Mouse (Mus musculus) embryonic facial prominence, embryonic 13.5 days (tissue): ENCODE measurements around the gene Sec11a. TPM values are rescaled to one million over a fixed set of nuclear protein-coding genes. Genes with fewer than 3 reads are reported as not detected.

ENCODE experiments used
- ATAC-seq: fragments of 200-750 bp; cut with Nextera tagmentation; 2 replicates; pipeline ENCODE4 v1.8.0; 2017; ENCODE audit warnings: low read depth; ENCODE audit not compliant: insufficient number of reproducible peaks, insufficient read depth, low FRiP score, low TSS enrichment
- H3K27ac ChIP-seq: fragments of 300-500 bp; sonication (generic); 2 replicates; pipeline ENCODE4 v1.5.1; 2015; ENCODE audit warnings: moderate library complexity, mild to moderate bottlenecking, inconsistent platforms
- H3K27me3 ChIP-seq: fragments of 300-500 bp; sonication (generic); 2 replicates; pipeline ENCODE4 v1.6.1; 2015; ENCODE audit warnings: mild to moderate bottlenecking, inconsistent platforms
- H3K36me3 ChIP-seq: fragments of 300-500 bp; sonication (generic); 2 replicates; pipeline ENCODE4 v1.6.1; 2015; ENCODE audit warnings: mild to moderate bottlenecking, inconsistent platforms
- H3K4me1 ChIP-seq: fragments of 300-500 bp; sonication (generic); 2 replicates; pipeline ENCODE4 v1.6.1; 2015; ENCODE audit warnings: inconsistent platforms
- H3K4me2 ChIP-seq: fragments of 300-500 bp; sonication (generic); 2 replicates; pipeline ENCODE4 v1.6.1; 2015; ENCODE audit warnings: moderate library complexity, mild to moderate bottlenecking, inconsistent platforms
- H3K4me3 ChIP-seq: fragments of 300-500 bp; sonication (generic); 2 replicates; pipeline ENCODE4 v1.5.1; 2015; ENCODE audit warnings: mild to moderate bottlenecking, inconsistent platforms
- H3K9ac ChIP-seq: fragments of 300-500 bp; sonication (generic); 2 replicates; pipeline ENCODE4 v1.6.1; 2015; ENCODE audit warnings: mild to moderate bottlenecking, inconsistent platforms
- H3K9me3 ChIP-seq: fragments of 300-500 bp; sonication (generic); 2 replicates; pipeline ENCODE4 v1.6.1; 2016; ENCODE audit warnings: inconsistent platforms
- WGBS: fragments of 180-500 bp; shearing (Covaris S2); methylation state at CpG from one replicate; pipeline ENCODE4 v1.1.7; 2015; ENCODE audit warnings: mixed read lengths; 5-methylcytosine and 5-hydroxymethylcytosine counted together
- polyA plus RNA-seq: library from polyadenylated mRNA; unstranded; fragments of >200 nt; fragmentation: Nextera tagmentation; extraction: Ambion mirVana; gene quantifications from 2 replicates; pipeline ENCODE4 v1.2.1, GENCODE M21; 2015

Sec11a gene
- polyA plus RNA-seq, 1 experiment from 2014 or later = 212 TPM

DNA sequence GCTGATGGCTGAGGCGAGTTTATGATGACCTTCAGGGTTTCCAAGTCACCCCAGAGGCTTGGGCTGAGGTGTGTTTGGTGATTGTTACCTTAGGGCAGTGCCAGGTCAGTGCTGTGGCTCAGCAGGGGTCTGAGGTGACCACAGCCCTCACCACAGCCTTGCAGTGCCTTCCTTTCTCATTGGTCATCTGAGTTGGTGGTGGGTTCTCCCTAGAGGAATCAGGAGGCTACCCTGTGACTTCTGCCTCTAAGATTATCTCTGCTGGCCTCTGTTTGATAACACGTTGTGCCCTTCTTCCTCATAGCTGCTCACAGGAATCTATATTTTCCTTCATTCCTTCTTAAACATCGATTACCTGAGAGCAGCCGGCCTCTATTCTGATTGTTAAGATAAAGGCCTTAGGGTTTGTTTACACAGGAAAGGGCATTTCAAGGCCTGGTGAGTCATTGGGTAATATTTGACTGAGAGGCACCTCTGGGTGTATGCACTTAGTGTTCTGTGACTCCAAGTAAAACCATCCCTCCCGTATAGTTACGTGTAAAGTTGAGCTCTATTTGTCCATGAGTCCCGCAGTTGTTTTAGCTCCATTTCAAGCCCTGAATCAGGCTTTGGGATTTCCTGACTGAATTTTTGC lies 80.9 kb downstream of the Sec11a start:
- Histone ChIP-seq H3K4me2 (no peak overlapping the region), H3K4me1 (peaks cover 30% of the 10 kb centered on the region), H3K36me3 (peaks cover 84% of the 10 kb centered on the region), H3K27me3 (no peaks in the 10 kb centered on the region), H3K9me3 (no peaks in the 10 kb centered on the region), H3K9ac (no peak overlapping the region), H3K27ac (no peak overlapping the region), H3K4me3 (no peak overlapping the region)
- 85% methylated on average over 7 of the region's 7 CpGs for WGBS
- no peak for ATAC-seq

DNA sequence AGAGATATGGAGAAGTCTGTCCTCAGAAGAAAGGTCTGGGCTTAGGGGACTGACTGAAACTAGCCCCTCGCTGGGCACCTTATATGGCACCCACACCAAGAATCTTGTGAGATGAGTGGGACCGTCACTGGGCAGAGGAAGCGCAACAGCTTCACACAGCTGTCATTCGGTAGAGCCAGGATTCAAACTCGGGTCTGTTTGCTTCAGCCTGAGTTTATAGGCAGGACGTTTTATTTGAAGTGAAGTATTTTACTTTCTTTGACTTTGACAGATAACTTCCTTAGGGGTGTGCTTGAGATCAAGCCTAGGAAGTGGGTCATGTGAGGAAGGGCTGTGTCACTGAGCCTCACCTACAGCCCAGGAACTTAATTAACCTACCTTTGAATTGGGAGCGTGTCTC lies 82.1 kb downstream of the Sec11a start:
- whole genome bisulfite sequencing = 95% methylated on average over 7 of the region's 7 CpGs
- H3K4me1 ChIP-seq = peaks cover 32% of the 10 kb centered on the region
- no peak for ATAC-seq
- H3K4me2 ChIP-seq = no peak overlapping the region
- no peak overlapping the region for H3K4me3 ChIP-seq
- no peaks in the 10 kb centered on the region for H3K27me3 ChIP-seq
- H3K9ac ChIP-seq = no peak overlapping the region
- H3K9me3 ChIP-seq = no peaks in the 10 kb centered on the region
- H3K36me3 ChIP-seq = peaks cover 75% of the 10 kb centered on the region
- no peak overlapping the region for H3K27ac ChIP-seq

DNA sequence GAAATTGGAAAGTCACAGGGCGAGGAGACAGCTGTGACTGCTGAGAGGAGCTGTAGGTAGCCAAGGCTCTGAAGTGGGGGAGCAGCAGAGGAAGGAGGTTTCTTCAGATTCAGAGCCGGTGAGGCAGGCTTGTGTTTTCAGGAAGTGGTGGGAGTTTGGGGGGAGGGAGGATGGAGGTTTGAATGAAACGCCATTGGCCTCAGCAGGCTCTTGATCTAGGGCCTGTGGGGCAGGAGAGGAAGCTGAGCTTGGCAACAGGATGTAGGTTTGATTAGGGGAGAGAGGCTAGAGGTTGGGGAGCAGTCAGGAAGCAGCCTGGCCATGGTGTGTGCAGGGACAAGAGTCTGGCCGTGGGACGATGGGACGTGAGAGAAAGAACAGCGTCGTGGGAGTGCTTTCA lies 82.7 kb downstream of the Sec11a start:
- WGBS = 75% methylated on average over 8 of the region's 8 CpGs
- H3K4me1 ChIP-seq = peaks cover 35% of the 10 kb centered on the region
- no peaks in the 10 kb centered on the region for H3K27me3 ChIP-seq
- H3K36me3 ChIP-seq = peaks cover 68% of the 10 kb centered on the region
- H3K4me2 ChIP-seq = no peak overlapping the region
- no peak for ATAC-seq
- H3K9ac ChIP-seq = no peak overlapping the region
- peak overlapping the region; percentile 39; the same call in 1 of the 2 replicates for H3K27ac ChIP-seq
- H3K9me3 ChIP-seq = no peaks in the 10 kb centered on the region
- H3K4me3 ChIP-seq = no peak overlapping the region

DNA sequence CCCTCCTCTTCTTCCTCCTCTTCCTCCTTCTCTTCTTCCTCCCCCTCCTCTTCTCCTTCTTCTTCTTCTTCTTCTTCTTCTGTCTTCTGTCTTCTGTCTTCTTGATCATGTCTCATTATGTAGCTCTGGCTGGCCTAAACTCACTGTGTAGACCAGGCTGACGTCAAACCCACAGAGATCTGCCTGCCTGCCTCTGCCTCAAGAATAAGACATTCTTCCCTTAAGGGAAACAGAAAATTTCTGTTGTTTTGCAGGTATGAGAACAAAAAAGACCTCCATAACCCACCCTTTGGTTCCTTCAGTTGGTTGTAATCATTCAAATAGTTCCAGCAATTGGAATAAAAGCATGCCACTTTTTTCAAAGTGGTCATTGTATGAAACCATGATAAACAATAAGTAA lies 83.4 kb downstream of the Sec11a start:
- WGBS = 78% methylated on average over 1 of the region's 1 CpGs
- H3K9ac ChIP-seq = no peak overlapping the region
- peaks cover 61% of the 10 kb centered on the region for H3K36me3 ChIP-seq
- H3K4me1 ChIP-seq = peaks cover 36% of the 10 kb centered on the region
- H3K27me3 ChIP-seq = no peaks in the 10 kb centered on the region
- no peaks in the 10 kb centered on the region for H3K9me3 ChIP-seq
- no peak for ATAC-seq
- no peak overlapping the region for H3K4me3 ChIP-seq
- 0 out of 2 replicates have a peak overlapping the region, but pooled peaks have one; percentile 0 for H3K4me2 ChIP-seq
- peak overlapping the region; percentile 39; the same call in 1 of the 2 replicates for H3K27ac ChIP-seq

DNA sequence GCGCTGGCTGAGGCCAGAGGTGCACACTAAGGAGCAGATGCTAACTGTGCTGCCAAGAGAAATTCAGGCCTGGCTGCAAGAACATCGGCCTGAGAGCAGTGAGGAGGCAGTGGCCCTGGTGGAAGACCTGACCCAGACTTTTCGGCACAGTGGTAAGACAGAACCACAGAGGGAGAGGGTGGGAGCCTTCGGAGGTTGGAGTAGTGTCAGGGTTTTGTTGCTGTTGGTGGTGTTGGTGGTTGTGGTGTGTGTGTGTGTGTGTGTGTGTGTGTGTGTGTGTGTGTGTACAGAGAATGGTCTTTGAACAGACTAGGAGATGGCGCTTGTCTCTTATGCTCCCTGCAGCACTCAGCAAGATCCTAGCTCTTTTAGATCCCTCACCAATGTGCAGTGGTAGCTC lies 84.1 kb downstream of the Sec11a start:
- Histone ChIP-seq H3K27ac (no peak overlapping the region), H3K4me2 (peak overlapping the region; percentile 0; the same call in 1 of the 2 replicates), H3K36me3 (peaks cover 55% of the 10 kb centered on the region), H3K9ac (0 out of 2 replicates have a peak overlapping the region, but pooled peaks have one; percentile 32), H3K9me3 (no peaks in the 10 kb centered on the region), H3K4me3 (no peak overlapping the region), H3K4me1 (peaks cover 36% of the 10 kb centered on the region), H3K27me3 (no peaks in the 10 kb centered on the region)
- WGBS = 82% methylated on average over 5 of the region's 5 CpGs
- ATAC-seq = no peak

DNA sequence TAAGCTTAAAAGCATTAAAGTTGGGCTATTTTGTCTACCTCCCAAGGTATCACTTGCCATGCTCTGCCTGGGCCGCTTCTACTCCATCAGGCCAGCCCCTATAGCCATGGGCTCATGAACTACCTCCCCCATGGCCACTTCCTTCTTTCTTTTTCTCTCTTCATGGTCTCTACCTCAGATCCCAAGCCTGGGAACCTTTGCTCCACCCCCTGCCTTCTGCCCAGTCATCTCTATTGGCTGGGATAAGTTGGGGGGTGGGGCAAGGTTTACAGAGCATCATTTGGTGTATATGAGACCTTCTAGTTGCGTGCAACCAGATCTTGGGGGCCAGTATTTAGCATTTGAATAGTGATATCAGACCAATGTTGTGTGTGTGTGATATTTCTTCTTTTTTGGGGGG lies 85.1 kb downstream of the Sec11a start:
- peaks cover 36% of the 10 kb centered on the region for H3K4me1 ChIP-seq
- H3K9ac ChIP-seq = no peak overlapping the region
- H3K4me3 ChIP-seq = no peak overlapping the region
- H3K27ac ChIP-seq = no peak overlapping the region
- H3K27me3 ChIP-seq = no peaks in the 10 kb centered on the region
- 88% methylated on average over 2 of the region's 2 CpGs for WGBS
- H3K9me3 ChIP-seq = no peaks in the 10 kb centered on the region
- H3K36me3 ChIP-seq = peaks cover 45% of the 10 kb centered on the region
- H3K4me2 ChIP-seq = peak overlapping the region; percentile 75
- no peak for ATAC-seq

DNA sequence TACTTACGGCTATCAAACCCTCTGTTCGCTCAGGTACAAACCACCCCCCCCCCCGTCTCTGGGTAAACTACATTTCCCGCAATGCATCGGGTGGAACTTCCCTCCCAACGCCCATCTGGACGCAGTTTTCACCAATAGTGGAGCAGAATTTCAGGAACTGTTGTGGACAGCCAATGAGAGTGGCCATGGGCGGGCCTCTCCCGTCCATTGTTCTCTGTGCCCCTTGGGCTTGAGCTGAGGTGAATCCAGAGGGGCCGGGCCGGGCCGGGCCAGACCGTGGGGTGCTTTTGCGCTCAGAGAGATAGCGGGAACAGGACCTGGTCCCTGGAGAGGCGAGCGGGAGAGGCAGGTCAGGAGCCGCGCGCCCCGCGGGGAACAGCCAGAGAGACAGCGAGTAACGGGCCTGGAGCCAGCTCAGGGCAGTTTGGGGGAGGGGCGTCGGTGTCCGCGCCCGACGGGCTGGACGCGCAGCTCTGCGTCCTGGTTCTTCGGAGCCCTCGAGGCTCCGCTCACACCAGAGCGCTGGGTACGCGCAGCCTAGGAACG lies 86.8 kb downstream of the Sec11a start, which contains the start of gene Zscan2:
Zscan2 (plus strand) TSS at position 192 of the 546 bp plus-strand sequence.
- WGBS = under 1% methylated on average over 40 of the region's 40 CpGs
- Histone ChIP-seq H3K27me3 (no peaks in the 10 kb centered on the region), H3K36me3 (peaks cover 29% of the 10 kb centered on the region), H3K4me3 (peak within 1 kb of the TSS; percentile 91), H3K4me1 (peaks cover 36% of the 10 kb centered on the region), H3K4me2 (peak within 1 kb of the TSS; percentile 75), H3K27ac (peak within 1 kb of the TSS; percentile 72), H3K9ac (peak within 1 kb of the TSS; percentile 97), H3K9me3 (no peaks in the 10 kb centered on the region)
- ATAC-seq = peak; percentile 98

- no peaks in the 10 kb centered on the region for H3K27me3 ChIP-seq
- no peaks in the 10 kb centered on the region for H3K9me3 ChIP-seq
- H3K4me2 ChIP-seq = peak overlapping the region; percentile 75
- H3K27ac ChIP-seq = no peak overlapping the region
- peaks cover 33% of the 10 kb centered on the region for H3K4me1 ChIP-seq
- H3K9ac ChIP-seq = peak overlapping the region; percentile 97
- no peak for ATAC-seq
- peaks cover 24% of the 10 kb centered on the region for H3K36me3 ChIP-seq
- peak overlapping the region; percentile 91 for H3K4me3 ChIP-seq
- WGBS = 1% methylated on average over 13 of the region's 13 CpGs
Measured at GRCm38 (mm10) chr7:80860227-80860626, 87.4 kb downstream of the Sec11a start.

DNA sequence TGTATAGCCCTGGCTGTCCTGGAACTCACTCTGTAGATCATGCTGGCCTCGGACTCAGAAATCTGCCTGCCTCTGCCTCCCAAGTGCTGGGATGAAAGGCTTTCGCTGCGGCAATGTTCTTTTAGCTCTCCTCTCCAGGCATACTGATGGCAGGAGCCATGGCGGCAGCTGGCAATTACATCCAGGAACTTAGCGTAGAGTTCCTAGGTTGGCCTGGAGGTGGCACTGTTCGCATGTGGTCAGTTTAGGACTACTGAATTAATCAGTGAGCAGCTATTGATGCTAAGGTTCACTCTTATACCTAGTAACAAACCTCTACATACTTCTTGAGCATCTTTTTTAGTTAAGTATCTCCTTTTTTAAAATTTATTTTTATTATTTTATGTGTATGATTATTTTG lies 90.4 kb downstream of the Sec11a start:
- WGBS = 21% methylated on average over 6 of the region's 6 CpGs
- peaks cover 11% of the 10 kb centered on the region for H3K4me1 ChIP-seq
- H3K4me3 ChIP-seq = no peak overlapping the region
- no peaks in the 10 kb centered on the region for H3K9me3 ChIP-seq
- H3K36me3 ChIP-seq = no peaks in the 10 kb centered on the region
- no peak for ATAC-seq
- no peak overlapping the region for H3K27ac ChIP-seq
- no peak overlapping the region for H3K4me2 ChIP-seq
- H3K9ac ChIP-seq = no peak overlapping the region
- H3K27me3 ChIP-seq = no peaks in the 10 kb centered on the region

GRCm38 (mm10) chr7:80855316-80855715 lies 92.3 kb downstream of the Sec11a start:
- H3K9ac ChIP-seq = no peak overlapping the region
- H3K4me3 ChIP-seq = no peak overlapping the region
- 0 out of 2 replicates have a peak, but pooled peaks cover 4% of the 10 kb centered on the region for H3K4me1 ChIP-seq
- no peak overlapping the region for H3K4me2 ChIP-seq
- no peaks in the 10 kb centered on the region for H3K27me3 ChIP-seq
- no peak overlapping the region for H3K27ac ChIP-seq
- ATAC-seq = no peak
- no peaks in the 10 kb centered on the region for H3K36me3 ChIP-seq
- H3K9me3 ChIP-seq = no peaks in the 10 kb centered on the region
